In genomic region chr1:22661825-22662224, GRCm38 (mm10) we compare ENCODE assay signal across 29 mouse cellular contexts.
"Had no signal": no experiment of that assay in that cellular context is flagged by ENCODE, and none has a peak within 500 bp of the region (broad histone marks: within the 10 kb centered on the region; RNA-seq: fewer than 3 reads in every experiment).

No protein-coding gene starts in this region.

- H3K36me3 ChIP-seq: limb, embryonic 10.5 days; limb, embryonic 12.5 days; limb, embryonic 13.5 days; limb, embryonic 15.5 days; liver, embryonic 12.5 days; liver, embryonic 13.5 days; liver, embryonic 15.5 days; lung, embryonic 15.5 days; midbrain, embryonic 10.5 days; midbrain, embryonic 12.5 days; midbrain, embryonic 13.5 days; midbrain, embryonic 15.5 days had no signal

- H3K4me3 ChIP-seq: limb, embryonic 10.5 days; limb, embryonic 12.5 days; limb, embryonic 13.5 days; limb, embryonic 15.5 days; liver, embryonic 12.5 days; liver, embryonic 13.5 days; liver, embryonic 15.5 days; lung, embryonic 15.5 days; megakaryocyte, embryonic 14.5 days; midbrain, embryonic 10.5 days; midbrain, embryonic 12.5 days; midbrain, embryonic 13.5 days; midbrain, embryonic 15.5 days; myocyte had no signal

- H3K4me2 ChIP-seq: limb, embryonic 12.5 days; limb, embryonic 13.5 days; limb, embryonic 15.5 days; liver, embryonic 11.5 days; liver, embryonic 12.5 days; liver, embryonic 13.5 days; liver, embryonic 15.5 days; lung, embryonic 14.5 days; lung, embryonic 15.5 days; midbrain, embryonic 11.5 days; midbrain, embryonic 12.5 days; midbrain, embryonic 13.5 days; midbrain, embryonic 15.5 days had no signal

- H3K9ac ChIP-seq: limb, embryonic 12.5 days; limb, embryonic 13.5 days; limb, embryonic 15.5 days; liver, embryonic 12.5 days; liver, embryonic 13.5 days; liver, embryonic 14.5 days; liver, embryonic 15.5 days; liver, postnatal 0 days; lung, embryonic 14.5 days; lung, embryonic 15.5 days; midbrain, embryonic 12.5 days; midbrain, embryonic 13.5 days; midbrain, embryonic 15.5 days had no signal

- H3K4me1 ChIP-seq: limb, embryonic 10.5 days; limb, embryonic 12.5 days; limb, embryonic 13.5 days; limb, embryonic 15.5 days; liver, embryonic 12.5 days; liver, embryonic 13.5 days; liver, embryonic 15.5 days; lung, embryonic 15.5 days; megakaryocyte, embryonic 14.5 days; midbrain, embryonic 10.5 days; midbrain, embryonic 12.5 days; midbrain, embryonic 13.5 days; midbrain, embryonic 15.5 days had no signal

- H3K27me3 ChIP-seq: limb, embryonic 12.5 days; limb, embryonic 13.5 days; limb, embryonic 15.5 days; liver, embryonic 12.5 days; liver, embryonic 13.5 days; liver, embryonic 15.5 days; lung, embryonic 15.5 days; megakaryocyte, embryonic 14.5 days; midbrain, embryonic 12.5 days; midbrain, embryonic 13.5 days; midbrain, embryonic 15.5 days had no signal

- H3K9me3 ChIP-seq: limb, embryonic 10.5 days; limb, embryonic 12.5 days; limb, embryonic 13.5 days; limb, embryonic 15.5 days; liver, embryonic 12.5 days; liver, embryonic 13.5 days; liver, embryonic 15.5 days; lung, embryonic 15.5 days; megakaryocyte, embryonic 14.5 days; midbrain, embryonic 10.5 days; midbrain, embryonic 12.5 days; midbrain, embryonic 13.5 days; midbrain, embryonic 15.5 days had no signal

- DNase-seq: liver; liver, embryonic 13.5 days; liver, postnatal 0 days; lung, adult 18-20 months; lung, adult 2 months; lung, embryonic 14.5 days; lung, postnatal 10 days; lung, postnatal 14 days; lung, postnatal 36 days; lung, postnatal 4 days had no signal

- ATAC-seq: liver, embryonic 12.5 days; liver, postnatal 0 days; lung, postnatal 0 days; midbrain, embryonic 13.5 days; midbrain, embryonic 15.5 days; midbrain, embryonic 16.5 days had no signal

- H3K27ac ChIP-seq: limb, embryonic 10.5 days; limb, embryonic 12.5 days; limb, embryonic 13.5 days; limb, embryonic 15.5 days; liver, embryonic 12.5 days; liver, embryonic 13.5 days; liver, embryonic 14.5 days; liver, embryonic 15.5 days; lung, embryonic 15.5 days; macrophage; midbrain, embryonic 10.5 days; midbrain, embryonic 12.5 days; midbrain, embryonic 13.5 days; midbrain, embryonic 15.5 days had no signal
